Mouse (Mus musculus) urinary bladder, postnatal 10 days (tissue): ENCODE results near the gene Mreg.
A peak's percentile ranks its signal among the peaks of the same experiment; 100 is the strongest.

Source experiments
- DNase-seq: peaks from one replicate; pipeline ENCODE4 v3.0.0; 2022; ENCODE audit warnings: low spot score

The Mreg gene

GRCm38 (mm10) chr1:72123434-72124297, 88.4 kb downstream of the Mreg start:
- peak; percentile 82 for DNase-seq

- no peak for DNase-seq
Observed at GRCm38 (mm10) chr1:72121608-72122185, 90.4 kb downstream of the Mreg start.

GRCm38 (mm10) chr1:72119981-72120380, 92.1 kb downstream of the Mreg start:
- DNase-seq = no peak

- DNase-seq = no peak
Observed at GRCm38 (mm10) chr1:72114206-72114605, 97.9 kb downstream of the Mreg start.
